Mouse (Mus musculus) adrenal gland, postnatal 10 days (tissue): ENCODE measurements at regions not wholly inside any gene's neighbourhood (a gene's known extent, or its start where the extent isn't known, plus 50 kb on each side); places are given as distances from the start of the nearest gene placed in this dataset.
A peak's percentile ranks its signal among the peaks of the same experiment; 100 is the strongest.
"Not testable (repeated sequence)": the region's sequence is repeated elsewhere in the genome, so short reads cannot be mapped to it uniquely, and the experiment has no call there.

Source experiments
- DNase-seq: peaks from one replicate; pipeline ENCODE4 v3.0.0; 2021; ENCODE audit warnings: mixed read lengths

GRCm38 (mm10) chr3:34709553-34709952 lies 59.3 kb downstream of the Sox2 start:
- no peak for DNase-seq

- not testable (repeated sequence) for DNase-seq
Measured at GRCm38 (mm10) chr3:34712137-34712536, 61.9 kb downstream of the Sox2 start.

- DNase-seq, result no peak
Measured at GRCm38 (mm10) chr3:34722506-34722905, 72.3 kb downstream of the Sox2 start.

- no peak for DNase-seq
Measured at GRCm38 (mm10) chr3:34726955-34727354, 76.8 kb downstream of the Sox2 start.

GRCm38 (mm10) chr3:34728282-34728681 lies 78.1 kb downstream of the Sox2 start:
- DNase-seq, result no peak

- no peak for DNase-seq
Measured at GRCm38 (mm10) chr3:34734966-34735365, 84.8 kb downstream of the Sox2 start.

- DNase-seq, result no peak
Measured at GRCm38 (mm10) chr3:34738001-34738400, 87.8 kb downstream of the Sox2 start.

GRCm38 (mm10) chr3:34738938-34739337 lies 88.7 kb downstream of the Sox2 start:
- DNase-seq, result peak; percentile 15

- no peak for DNase-seq
Measured at GRCm38 (mm10) chr3:34739693-34740092, 89.5 kb downstream of the Sox2 start.

GRCm38 (mm10) chr3:34740110-34740509 lies 89.9 kb downstream of the Sox2 start:
- no peak for DNase-seq

- DNase-seq, result no peak
Measured at GRCm38 (mm10) chr3:34745181-34745736, 95.1 kb downstream of the Sox2 start.

GRCm38 (mm10) chr3:34747499-34748093 lies 97.4 kb downstream of the Sox2 start:
- no peak for DNase-seq

GRCm38 (mm10) chr3:34749989-34750388 lies 99.8 kb downstream of the Sox2 start:
- DNase-seq, result no peak

- DNase-seq, result no peak
Measured at GRCm38 (mm10) chr3:34751551-34751950, 101.3 kb downstream of the Sox2 start.

GRCm38 (mm10) chr3:34753557-34753956 lies 103.4 kb downstream of the Sox2 start:
- no peak for DNase-seq

GRCm38 (mm10) chr3:34754781-34755180 lies 104.6 kb downstream of the Sox2 start:
- no peak for DNase-seq

GRCm38 (mm10) chr3:34755282-34755681 lies 105.1 kb downstream of the Sox2 start:
- DNase-seq, result not testable (repeated sequence)

- DNase-seq, result no peak
Measured at GRCm38 (mm10) chr3:34756632-34757031, 106.4 kb downstream of the Sox2 start.

GRCm38 (mm10) chr3:34757130-34757529 lies 106.9 kb downstream of the Sox2 start:
- no peak for DNase-seq

- DNase-seq, result peak; percentile 51
Measured at GRCm38 (mm10) chr3:34757813-34758510, 107.8 kb downstream of the Sox2 start.

GRCm38 (mm10) chr3:34759942-34760640 lies 109.9 kb downstream of the Sox2 start:
- DNase-seq, result no peak

- DNase-seq, result no peak
Measured at GRCm38 (mm10) chr3:34761162-34761769, 111.1 kb downstream of the Sox2 start.

GRCm38 (mm10) chr3:34761783-34762182 lies 111.6 kb downstream of the Sox2 start:
- no peak for DNase-seq
